Mouse (Mus musculus): ENCODE results near the gene Lfng. TPM values are rescaled to one million over a fixed set of nuclear protein-coding genes. Genes with fewer than 3 reads are reported as not detected.

Gene Lfng
- polyA plus RNA-seq, 1 experiment: 1.4 TPM

DNA sequence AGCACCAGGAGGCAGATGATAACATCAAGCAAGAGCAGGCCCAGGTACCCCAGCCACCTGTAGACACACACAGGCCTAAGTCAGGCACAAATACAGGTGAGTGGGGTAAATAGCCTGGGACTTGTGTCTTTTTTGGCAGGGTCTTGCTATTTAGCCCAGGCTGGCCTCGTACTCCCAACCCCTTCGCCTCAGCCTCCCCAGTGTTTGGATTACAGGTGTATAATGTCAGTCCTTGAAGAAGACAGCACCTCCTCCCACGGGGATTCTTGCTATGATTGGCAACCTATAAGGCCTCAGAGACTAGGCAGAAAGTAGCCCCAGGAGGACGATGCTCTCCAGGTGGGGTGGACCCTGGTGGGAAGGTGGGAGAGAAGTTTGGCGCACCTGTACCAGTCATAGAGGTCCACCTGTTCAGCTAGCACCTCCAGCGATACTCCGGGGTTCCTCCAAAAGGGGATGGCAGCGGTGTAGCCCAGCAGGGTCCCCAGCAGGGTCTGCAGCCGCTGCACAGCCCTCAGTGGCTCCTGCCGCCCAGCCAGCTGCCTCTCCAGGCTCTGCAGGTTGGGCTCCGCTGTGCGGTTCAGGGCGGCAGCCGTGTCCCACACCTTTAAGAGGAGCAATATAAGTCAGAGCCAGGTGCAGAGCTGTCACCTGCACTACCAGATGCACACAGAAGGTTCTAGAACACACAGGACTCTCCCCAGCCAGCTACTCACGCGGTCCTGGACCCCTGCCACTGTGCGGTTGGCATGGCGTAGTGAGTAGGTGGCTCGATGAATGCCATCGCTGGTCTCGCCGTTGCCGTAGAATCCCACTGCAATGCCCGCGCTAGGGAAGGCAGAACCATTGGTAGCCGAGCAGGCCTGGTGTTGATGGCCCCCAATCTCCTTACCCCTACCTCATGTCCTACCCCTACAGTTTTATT lies 27.9 kb downstream of the Lfng start:
- H3K4me1 ChIP-seq (ENCODE audit: control insufficient read depth, insufficient read depth, low read length): peaks cover 2% of the 10 kb centered on the region
- H3K27ac ChIP-seq (ENCODE audit: control insufficient read depth, insufficient read depth, low read depth, low read length): no peak overlapping the region
- H3K27me3 ChIP-seq (ENCODE audit: control insufficient read depth, insufficient read depth, low read length): no peaks in the 10 kb centered on the region
- no peak overlapping the region for H3K4me3 ChIP-seq (ENCODE audit: control insufficient read depth, low read depth, low read length)
- no peaks in the 10 kb centered on the region for H3K36me3 ChIP-seq (ENCODE audit: control insufficient read depth, insufficient read depth, low read length)
- TF ChIP-seq POLR2A (IDR thresholded peaks at IDR 0.05; ENCODE audit: control insufficient read depth, low read depth, low read length) (no peak), CTCF (IDR thresholded peaks at IDR 0.05; ENCODE audit: control insufficient read depth, insufficient read depth, insufficient replicate concordance, low read depth, low read length) (no peak)

GRCm38 (mm10) chr5:140636316-140637057 lies 29.4 kb downstream of the Lfng start:
- H3K36me3 ChIP-seq (ENCODE audit: control insufficient read depth, insufficient read depth, low read length): no peaks in the 10 kb centered on the region
- no peaks in the 10 kb centered on the region for H3K27me3 ChIP-seq (ENCODE audit: control insufficient read depth, insufficient read depth, low read length)
- TF ChIP-seq CTCF (IDR thresholded peaks at IDR 0.05; ENCODE audit: control insufficient read depth, insufficient read depth, insufficient replicate concordance, low read depth, low read length): no peak
- TF ChIP-seq POLR2A (IDR thresholded peaks at IDR 0.05; ENCODE audit: control insufficient read depth, low read depth, low read length): no peak
- H3K27ac ChIP-seq (ENCODE audit: control insufficient read depth, insufficient read depth, low read depth, low read length): no peak overlapping the region
- H3K4me1 ChIP-seq (ENCODE audit: control insufficient read depth, insufficient read depth, low read length): peaks cover 2% of the 10 kb centered on the region
- H3K4me3 ChIP-seq (ENCODE audit: control insufficient read depth, low read depth, low read length): no peak overlapping the region

GRCm38 (mm10) chr5:140637058-140637410 lies 29.9 kb downstream of the Lfng start:
- TF ChIP-seq CTCF (IDR thresholded peaks at IDR 0.05; ENCODE audit: control insufficient read depth, insufficient read depth, insufficient replicate concordance, low read depth, low read length) (no peak), POLR2A (IDR thresholded peaks at IDR 0.05; ENCODE audit: control insufficient read depth, low read depth, low read length) (no peak)
- no peak overlapping the region for H3K27ac ChIP-seq (ENCODE audit: control insufficient read depth, insufficient read depth, low read depth, low read length)
- H3K4me1 ChIP-seq (ENCODE audit: control insufficient read depth, insufficient read depth, low read length): peaks cover 2% of the 10 kb centered on the region
- no peaks in the 10 kb centered on the region for H3K27me3 ChIP-seq (ENCODE audit: control insufficient read depth, insufficient read depth, low read length)
- no peaks in the 10 kb centered on the region for H3K36me3 ChIP-seq (ENCODE audit: control insufficient read depth, insufficient read depth, low read length)
- no peak overlapping the region for H3K4me3 ChIP-seq (ENCODE audit: control insufficient read depth, low read depth, low read length)

DNA sequence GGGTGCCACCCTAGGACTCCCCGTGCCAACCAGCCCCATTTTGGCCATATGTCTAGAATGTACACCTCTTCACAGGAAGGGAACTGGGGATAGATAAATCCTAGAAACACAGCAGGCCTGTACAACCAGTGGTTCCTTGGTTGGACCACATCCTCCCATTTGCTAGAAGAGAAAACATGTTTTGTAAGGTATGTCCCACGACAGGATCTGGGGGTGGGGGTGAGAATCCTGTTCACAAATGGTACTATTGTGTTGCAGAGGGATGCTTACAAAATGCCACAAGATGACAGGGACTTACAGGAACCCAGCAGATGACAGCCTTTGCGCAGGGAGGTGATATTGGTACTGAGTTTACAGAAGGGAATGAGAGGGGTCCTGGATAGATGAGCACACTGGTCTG lies 30.9 kb downstream of the Lfng start:
- Histone ChIP-seq H3K27me3 (ENCODE audit: control insufficient read depth, insufficient read depth, low read length) (no peaks in the 10 kb centered on the region), H3K27ac (ENCODE audit: control insufficient read depth, insufficient read depth, low read depth, low read length) (no peak overlapping the region), H3K4me3 (ENCODE audit: control insufficient read depth, low read depth, low read length) (no peak overlapping the region), H3K36me3 (ENCODE audit: control insufficient read depth, insufficient read depth, low read length) (no peaks in the 10 kb centered on the region), H3K4me1 (ENCODE audit: control insufficient read depth, insufficient read depth, low read length) (peaks cover 2% of the 10 kb centered on the region)
- TF ChIP-seq CTCF (IDR thresholded peaks at IDR 0.05; ENCODE audit: control insufficient read depth, insufficient read depth, insufficient replicate concordance, low read depth, low read length): no peak
- no peak for TF ChIP-seq POLR2A (IDR thresholded peaks at IDR 0.05; ENCODE audit: control insufficient read depth, low read depth, low read length)

- no peak for TF ChIP-seq CTCF (IDR thresholded peaks at IDR 0.05; ENCODE audit: control insufficient read depth, insufficient read depth, insufficient replicate concordance, low read depth, low read length)
- no peak for TF ChIP-seq POLR2A (IDR thresholded peaks at IDR 0.05; ENCODE audit: control insufficient read depth, low read depth, low read length)
- H3K27ac ChIP-seq (ENCODE audit: control insufficient read depth, insufficient read depth, low read depth, low read length): no peak overlapping the region
- H3K4me3 ChIP-seq (ENCODE audit: control insufficient read depth, low read depth, low read length): no peak overlapping the region
- peaks cover 2% of the 10 kb centered on the region for H3K4me1 ChIP-seq (ENCODE audit: control insufficient read depth, insufficient read depth, low read length)
- H3K36me3 ChIP-seq (ENCODE audit: control insufficient read depth, insufficient read depth, low read length): no peaks in the 10 kb centered on the region
- H3K27me3 ChIP-seq (ENCODE audit: control insufficient read depth, insufficient read depth, low read length): no peaks in the 10 kb centered on the region
These were observed 31.4 kb downstream of the Lfng start for GRCm38 (mm10) chr5:140638484-140638883.

GRCm38 (mm10) chr5:140639312-140639711 lies 32.2 kb downstream of the Lfng start:
- Histone ChIP-seq H3K36me3 (ENCODE audit: control insufficient read depth, insufficient read depth, low read length) (no peaks in the 10 kb centered on the region), H3K27me3 (ENCODE audit: control insufficient read depth, insufficient read depth, low read length) (no peaks in the 10 kb centered on the region), H3K4me3 (ENCODE audit: control insufficient read depth, low read depth, low read length) (no peak overlapping the region), H3K27ac (ENCODE audit: control insufficient read depth, insufficient read depth, low read depth, low read length) (no peak overlapping the region), H3K4me1 (ENCODE audit: control insufficient read depth, insufficient read depth, low read length) (peaks cover 2% of the 10 kb centered on the region)
- TF ChIP-seq CTCF (IDR thresholded peaks at IDR 0.05; ENCODE audit: control insufficient read depth, insufficient read depth, insufficient replicate concordance, low read depth, low read length) (no peak), POLR2A (IDR thresholded peaks at IDR 0.05; ENCODE audit: control insufficient read depth, low read depth, low read length) (no peak)

DNA sequence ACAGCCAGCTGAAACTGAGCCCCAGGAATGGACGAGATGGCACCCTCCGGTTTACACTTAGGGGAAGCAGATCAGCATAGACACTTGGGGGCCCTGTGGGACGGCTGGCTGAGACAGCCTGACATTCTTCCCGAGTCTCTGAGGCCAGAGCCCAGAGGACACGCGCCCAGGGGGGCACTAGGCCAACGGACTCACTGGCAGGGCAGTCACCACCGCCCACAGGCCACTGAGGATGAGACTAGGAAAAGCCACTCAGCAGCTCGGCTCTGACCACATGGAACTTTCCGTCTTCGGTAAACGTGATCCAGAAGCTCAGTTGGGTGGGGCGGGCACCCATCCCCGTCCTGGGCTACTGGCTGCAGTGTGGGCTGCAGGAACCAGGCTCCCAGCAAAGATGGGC lies 32.8 kb downstream of the Lfng start:
- Histone ChIP-seq H3K27me3 (ENCODE audit: control insufficient read depth, insufficient read depth, low read length) (no peaks in the 10 kb centered on the region), H3K27ac (ENCODE audit: control insufficient read depth, insufficient read depth, low read depth, low read length) (no peak overlapping the region), H3K4me3 (ENCODE audit: control insufficient read depth, low read depth, low read length) (no peak overlapping the region), H3K36me3 (ENCODE audit: control insufficient read depth, insufficient read depth, low read length) (no peaks in the 10 kb centered on the region), H3K4me1 (ENCODE audit: control insufficient read depth, insufficient read depth, low read length) (peaks cover 2% of the 10 kb centered on the region)
- TF ChIP-seq POLR2A (IDR thresholded peaks at IDR 0.05; ENCODE audit: control insufficient read depth, low read depth, low read length) (no peak), CTCF (IDR thresholded peaks at IDR 0.05; ENCODE audit: control insufficient read depth, insufficient read depth, insufficient replicate concordance, low read depth, low read length) (no peak)
